Mouse (Mus musculus): ENCODE data around the gene Rhbdd2. TPM values are rescaled to one million over a fixed set of nuclear protein-coding genes. Genes with fewer than 3 reads are reported as not detected.
"Not testable (repeated sequence)": the region's sequence is repeated elsewhere in the genome, so short reads cannot be mapped to it uniquely, and the experiment has no call there.

The Rhbdd2 gene
- polyA plus RNA-seq (2015; fragmentation: Nextera tagmentation; extraction: Ambion mirVana): 56.3 and 66.2 TPM in 2 replicates

- 14% methylated on average over 28 of the region's 30 CpGs for WGBS
- no peaks in the 10 kb centered on the region for H3K9me3 ChIP-seq (replicated peaks)
- peak; percentile 99 for ATAC-seq
- H3K36me3 ChIP-seq (ENCODE audit: poor library complexity, severe bottlenecking): peaks cover 23% of the 10 kb centered on the region
- peak within 1 kb of the TSS; percentile 80 for H3K4me3 ChIP-seq
- peaks cover 13% of the 10 kb centered on the region for H3K4me1 ChIP-seq
- peak within 1 kb of the TSS; percentile 90 for H3K9ac ChIP-seq
- no peaks in the 10 kb centered on the region for H3K27me3 ChIP-seq
- H3K27ac ChIP-seq: peak within 1 kb of the TSS; percentile 85
- peak within 1 kb of the TSS; percentile 75 for H3K4me2 ChIP-seq
Observed at GRCm38 (mm10) chr5:135632117-135632796, at the start of gene Rhbdd2. Gene Rhbdd2, plus strand, starts transcription at chr5:135632618.

GRCm38 (mm10) chr5:135585691-135586090, 46.7 kb upstream of the Rhbdd2 start:
- Histone ChIP-seq H3K9me3 (replicated peaks) (peaks cover 4% of the 10 kb centered on the region), H3K27ac (no peak overlapping the region), H3K27me3 (no peaks in the 10 kb centered on the region), H3K4me1 (no peaks in the 10 kb centered on the region), H3K9ac (no peak overlapping the region), H3K36me3 (ENCODE audit: poor library complexity, severe bottlenecking) (no peaks in the 10 kb centered on the region), H3K4me2 (no peak overlapping the region), H3K4me3 (no peak overlapping the region)
- no peak for ATAC-seq
- WGBS: 89% methylated on average over 8 of the region's 8 CpGs

- Histone ChIP-seq H3K27ac (no peak overlapping the region), H3K27me3 (no peaks in the 10 kb centered on the region), H3K9ac (no peak overlapping the region), H3K4me3 (no peak overlapping the region), H3K9me3 (replicated peaks) (peaks cover 13% of the 10 kb centered on the region), H3K36me3 (ENCODE audit: poor library complexity, severe bottlenecking) (no peaks in the 10 kb centered on the region), H3K4me1 (no peaks in the 10 kb centered on the region), H3K4me2 (no peak overlapping the region)
- no peak for ATAC-seq
- 88% methylated on average over 4 of the region's 4 CpGs for WGBS
Observed at GRCm38 (mm10) chr5:135587764-135588163, 44.7 kb upstream of the Rhbdd2 start.

- Histone ChIP-seq H3K36me3 (ENCODE audit: poor library complexity, severe bottlenecking) (no peaks in the 10 kb centered on the region), H3K4me3 (no peak overlapping the region), H3K9me3 (replicated peaks) (peaks cover 13% of the 10 kb centered on the region), H3K27me3 (no peaks in the 10 kb centered on the region), H3K27ac (no peak overlapping the region), H3K4me2 (no peak overlapping the region), H3K9ac (no peak overlapping the region), H3K4me1 (no peaks in the 10 kb centered on the region)
- no peak for ATAC-seq
- 82% methylated on average over 12 of the region's 12 CpGs for WGBS
Observed at GRCm38 (mm10) chr5:135589996-135590784, 42.2 kb upstream of the Rhbdd2 start.

- WGBS: no CpG with 5 or more reads among the region's 1 CpGs
- H3K4me2 ChIP-seq; H3K4me3 ChIP-seq; H3K4me1 ChIP-seq; ATAC-seq; H3K36me3 ChIP-seq (ENCODE audit: poor library complexity, severe bottlenecking); H3K27me3 ChIP-seq; H3K9ac ChIP-seq; H3K27ac ChIP-seq: not testable (repeated sequence)
- peaks cover 17% of the 10 kb centered on the region for H3K9me3 ChIP-seq (replicated peaks)
Observed at GRCm38 (mm10) chr5:135604643-135605042, 27.8 kb upstream of the Rhbdd2 start.

GRCm38 (mm10) chr5:135606717-135607116, 25.7 kb upstream of the Rhbdd2 start:
- not testable (repeated sequence) for H3K27ac ChIP-seq; H3K27me3 ChIP-seq; H3K4me2 ChIP-seq; H3K36me3 ChIP-seq (ENCODE audit: poor library complexity, severe bottlenecking); H3K4me1 ChIP-seq; H3K4me3 ChIP-seq; H3K9ac ChIP-seq; ATAC-seq
- H3K9me3 ChIP-seq (replicated peaks): peaks cover 13% of the 10 kb centered on the region
- WGBS: no CpG with 5 or more reads among the region's 1 CpGs

GRCm38 (mm10) chr5:135607581-135607980, 24.8 kb upstream of the Rhbdd2 start:
- Histone ChIP-seq H3K27me3 (no peaks in the 10 kb centered on the region), H3K27ac (no peak overlapping the region), H3K36me3 (ENCODE audit: poor library complexity, severe bottlenecking) (no peaks in the 10 kb centered on the region), H3K4me3 (no peak overlapping the region), H3K9ac (no peak overlapping the region), H3K4me1 (no peaks in the 10 kb centered on the region), H3K9me3 (replicated peaks) (peaks cover 10% of the 10 kb centered on the region), H3K4me2 (no peak overlapping the region)
- no peak for ATAC-seq
- 41% methylated on average over 1 of the region's 1 CpGs for WGBS

GRCm38 (mm10) chr5:135609794-135610193, 22.6 kb upstream of the Rhbdd2 start:
- no peak overlapping the region for H3K27ac ChIP-seq
- 84% methylated on average over 4 of the region's 4 CpGs for WGBS
- H3K9me3 ChIP-seq (replicated peaks): peaks cover 3% of the 10 kb centered on the region; the same call in 1 of the 2 replicates
- H3K4me1 ChIP-seq: no peaks in the 10 kb centered on the region
- H3K9ac ChIP-seq: no peak overlapping the region
- no peaks in the 10 kb centered on the region for H3K36me3 ChIP-seq (ENCODE audit: poor library complexity, severe bottlenecking)
- no peaks in the 10 kb centered on the region for H3K27me3 ChIP-seq
- ATAC-seq: no peak
- H3K4me2 ChIP-seq: no peak overlapping the region
- no peak overlapping the region for H3K4me3 ChIP-seq

- not testable (repeated sequence) for ATAC-seq; H3K4me1 ChIP-seq; H3K4me2 ChIP-seq; H3K4me3 ChIP-seq; H3K9me3 ChIP-seq (replicated peaks); H3K36me3 ChIP-seq (ENCODE audit: poor library complexity, severe bottlenecking); H3K27ac ChIP-seq; H3K9ac ChIP-seq; H3K27me3 ChIP-seq
- 91% methylated on average over 10 of the region's 10 CpGs for WGBS
Observed at GRCm38 (mm10) chr5:135619741-135620140, 12.7 kb upstream of the Rhbdd2 start.

- Histone ChIP-seq H3K4me1 (no peaks in the 10 kb centered on the region), H3K9me3 (replicated peaks) (no peaks in the 10 kb centered on the region), H3K9ac (no peak overlapping the region), H3K36me3 (ENCODE audit: poor library complexity, severe bottlenecking) (no peaks in the 10 kb centered on the region), H3K4me3 (no peak overlapping the region), H3K27me3 (peaks cover 5% of the 10 kb centered on the region; the same call in 1 of the 2 replicates), H3K4me2 (no peak overlapping the region), H3K27ac (no peak overlapping the region)
- WGBS: 87% methylated on average over 9 of the region's 9 CpGs
- ATAC-seq: no peak
Observed at GRCm38 (mm10) chr5:135620526-135620925, 11.9 kb upstream of the Rhbdd2 start.

- H3K27ac ChIP-seq: no peak overlapping the region
- peaks cover 5% of the 10 kb centered on the region; the same call in 1 of the 2 replicates for H3K27me3 ChIP-seq
- H3K4me3 ChIP-seq: no peak overlapping the region
- no peak overlapping the region for H3K9ac ChIP-seq
- no peaks in the 10 kb centered on the region for H3K9me3 ChIP-seq (replicated peaks)
- no peak for ATAC-seq
- no peaks in the 10 kb centered on the region for H3K4me1 ChIP-seq
- no peaks in the 10 kb centered on the region for H3K36me3 ChIP-seq (ENCODE audit: poor library complexity, severe bottlenecking)
- WGBS: 83% methylated on average over 10 of the region's 10 CpGs
- no peak overlapping the region for H3K4me2 ChIP-seq
Observed at GRCm38 (mm10) chr5:135621725-135622124, 10.7 kb upstream of the Rhbdd2 start.

- H3K9me3 ChIP-seq (replicated peaks): no peaks in the 10 kb centered on the region
- no peak overlapping the region for H3K27ac ChIP-seq
- no peak for ATAC-seq
- no peak overlapping the region for H3K9ac ChIP-seq
- H3K36me3 ChIP-seq (ENCODE audit: poor library complexity, severe bottlenecking): no peaks in the 10 kb centered on the region
- 89% methylated on average over 18 of the region's 18 CpGs for WGBS
- no peak overlapping the region for H3K4me2 ChIP-seq
- peaks cover 1% of the 10 kb centered on the region; the same call in 1 of the 2 replicates for H3K27me3 ChIP-seq
- H3K4me1 ChIP-seq: no peaks in the 10 kb centered on the region
- no peak overlapping the region for H3K4me3 ChIP-seq
Observed at GRCm38 (mm10) chr5:135623006-135623563, 9.3 kb upstream of the Rhbdd2 start.

Data from forebrain, embryonic 13.5 days (tissue).